Mouse (Mus musculus): Measurements from ENCODE around the gene Traf3ip3. TPM values are rescaled to one million over a fixed set of nuclear protein-coding genes. Genes with fewer than 3 reads are reported as not detected.

The Traf3ip3 gene
- total RNA-seq, 2 experiments from 2014 or later: 0.95 to 2.1 TPM

DNA sequence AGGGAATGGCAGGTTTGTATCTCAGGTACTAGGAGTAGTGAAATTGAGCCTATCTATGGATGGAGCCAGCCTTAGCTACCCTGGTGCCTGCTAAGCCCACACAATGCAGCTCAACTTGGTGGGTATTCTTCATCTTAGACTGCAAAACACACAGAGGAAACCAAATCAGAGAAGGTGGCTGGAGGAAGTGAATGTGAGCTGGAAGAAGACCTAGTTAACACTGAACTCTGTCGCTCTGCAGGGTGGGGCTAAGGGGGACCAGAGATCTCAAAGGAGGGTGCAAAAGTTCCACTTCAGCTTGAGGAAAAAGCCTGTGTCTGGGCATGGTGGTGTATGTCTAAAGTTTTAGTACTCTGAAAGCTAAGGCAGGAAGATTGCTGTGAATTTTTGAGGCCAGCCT lies 41.9 kb downstream of the Traf3ip3 start:
- no peak for DNase-seq

DNA sequence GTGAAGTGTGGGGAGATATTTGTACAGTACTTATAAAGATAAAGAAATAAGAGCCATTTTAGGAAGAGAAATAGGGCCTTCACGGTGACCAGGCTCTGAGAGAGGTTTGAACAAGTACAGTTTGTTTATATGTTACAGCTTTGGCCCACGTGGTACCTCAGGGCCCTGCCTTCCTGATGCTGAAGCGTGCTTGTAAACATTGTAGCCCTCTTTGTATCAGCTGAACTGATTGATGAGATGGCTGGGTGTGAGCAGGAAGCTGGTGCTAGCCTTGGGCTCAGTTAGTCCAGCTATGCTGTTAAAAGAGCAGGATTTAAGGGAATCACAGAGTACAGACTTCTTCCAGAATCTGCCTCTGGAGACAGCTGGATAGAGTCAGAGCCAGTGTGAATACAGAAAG lies 42.3 kb downstream of the Traf3ip3 start:
- no peak for DNase-seq

DNA sequence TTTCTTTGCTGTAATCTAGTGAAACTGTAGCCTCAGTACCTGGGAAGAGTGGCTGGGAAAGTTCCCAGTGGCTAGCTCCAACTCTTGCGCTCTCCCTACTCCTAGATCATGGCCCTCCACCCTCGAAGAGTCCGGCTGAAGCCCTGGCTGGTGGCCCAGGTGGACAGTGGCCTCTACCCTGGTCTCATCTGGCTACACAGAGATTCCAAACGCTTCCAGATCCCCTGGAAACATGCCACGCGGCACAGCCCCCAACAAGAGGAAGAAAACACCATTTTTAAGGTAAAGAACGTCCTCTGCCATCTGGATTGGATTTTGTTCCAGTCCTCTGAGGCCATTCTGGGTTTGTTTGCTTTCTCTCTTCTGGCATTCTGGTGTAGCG lies 44.4 kb downstream of the Traf3ip3 start:
- DNase-seq: no peak

DNA sequence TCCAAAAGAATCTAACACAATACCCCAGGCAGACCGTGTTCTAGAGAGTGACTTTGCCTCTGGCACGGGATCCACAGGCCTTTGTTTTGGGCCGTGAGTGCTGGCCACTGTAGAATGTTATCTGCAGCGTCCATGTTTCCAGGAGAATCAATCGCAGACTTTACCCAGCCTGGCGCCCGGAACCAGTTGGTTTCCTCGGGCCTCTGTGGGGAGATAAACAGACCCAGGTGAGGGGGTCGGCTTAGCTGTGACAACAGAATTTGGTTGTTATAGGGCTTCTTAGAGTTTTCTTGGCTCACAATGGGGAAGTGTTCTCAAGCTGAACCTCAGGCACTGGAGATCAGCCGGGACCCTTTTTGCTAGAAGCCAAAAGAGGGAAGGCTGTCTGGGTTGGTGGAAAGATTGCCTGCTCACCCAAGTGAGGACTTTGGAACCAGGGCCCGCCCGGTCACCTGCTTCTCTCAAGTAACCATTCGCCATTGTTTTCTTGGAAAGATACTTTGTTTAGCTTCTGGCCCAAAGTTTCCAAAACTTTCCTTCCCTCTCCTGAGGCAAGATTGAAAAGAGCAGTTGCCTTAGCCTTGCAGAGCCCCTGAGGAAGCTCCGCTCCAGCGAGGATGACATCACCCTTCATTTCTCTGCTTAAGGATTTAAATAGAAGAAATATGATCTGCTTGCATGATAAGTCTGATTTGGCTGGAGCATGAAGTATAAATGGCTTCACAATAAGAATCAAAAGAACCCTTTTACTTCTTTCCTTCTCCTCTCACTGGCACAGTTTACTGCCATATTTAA lies 45.0 kb downstream of the Traf3ip3 start:
- DNase-seq: no peak

DNA sequence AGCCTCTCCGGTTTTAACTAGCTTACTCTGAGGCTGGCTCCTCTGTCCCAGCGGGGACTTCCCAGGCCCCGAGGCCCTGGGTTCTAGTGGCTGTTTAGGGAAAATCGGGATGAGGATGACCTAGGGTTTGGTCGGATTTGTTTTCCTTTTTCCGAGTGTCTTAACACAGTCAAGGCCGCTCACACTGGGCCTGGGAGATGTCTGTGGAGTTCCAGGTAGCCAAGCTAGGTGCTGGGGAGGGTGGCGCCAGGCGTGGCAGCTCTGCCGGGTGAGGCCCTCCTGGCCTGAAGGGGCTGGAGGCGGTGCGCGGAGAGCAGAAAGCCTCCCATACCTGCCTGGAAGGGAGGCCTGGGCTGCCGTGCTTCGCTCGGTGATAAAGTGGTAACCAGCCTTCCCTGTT lies 47.9 kb downstream of the Traf3ip3 start:
- no peak for DNase-seq

DNA sequence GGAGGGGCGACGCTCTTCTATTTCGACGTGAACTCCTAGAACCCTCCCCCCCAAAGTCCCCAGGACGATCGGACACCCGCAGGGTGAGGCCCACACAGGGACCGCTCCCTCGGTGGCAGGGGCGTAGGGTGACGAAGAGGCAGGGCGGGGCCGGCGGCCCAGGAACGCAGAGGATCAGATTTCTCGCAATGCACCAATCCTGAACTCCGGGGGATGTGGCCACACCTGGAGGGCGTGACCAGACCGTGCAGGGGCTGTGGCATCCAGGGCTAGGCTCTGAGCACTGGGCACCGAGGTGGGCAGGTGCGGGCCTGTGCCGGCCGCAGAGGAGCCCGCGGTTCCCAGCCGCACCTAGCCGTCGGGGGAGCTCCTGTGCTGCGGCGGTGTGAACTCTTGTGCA lies 48.6 kb downstream of the Traf3ip3 start, which contains the start of gene Irf6:
Gene Irf6 (plus strand): TSS at position 240 of the 400 bp plus-strand sequence.
- DNase-seq: peak; percentile 81 to 83

DNA sequence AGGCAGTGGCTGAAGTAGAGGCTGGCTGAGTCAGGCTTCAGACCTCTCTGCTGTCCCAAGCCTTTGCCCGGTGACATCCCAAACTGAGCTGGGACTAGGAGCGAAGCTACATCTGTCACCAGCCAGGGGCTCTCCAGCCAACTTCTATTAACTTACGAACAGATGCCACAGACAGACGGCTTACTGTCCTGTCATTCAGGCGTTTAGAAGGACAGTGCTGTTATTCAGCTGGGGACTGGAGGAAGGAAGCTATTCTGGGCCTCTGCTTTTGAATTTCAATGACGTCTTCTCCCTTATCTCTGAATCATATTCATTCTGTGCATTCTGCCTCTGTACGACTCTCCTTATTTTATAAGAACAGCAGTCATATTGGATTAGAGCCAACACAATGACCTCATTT lies 50.4 kb downstream of the Traf3ip3 start:
- no peak for DNase-seq

DNA sequence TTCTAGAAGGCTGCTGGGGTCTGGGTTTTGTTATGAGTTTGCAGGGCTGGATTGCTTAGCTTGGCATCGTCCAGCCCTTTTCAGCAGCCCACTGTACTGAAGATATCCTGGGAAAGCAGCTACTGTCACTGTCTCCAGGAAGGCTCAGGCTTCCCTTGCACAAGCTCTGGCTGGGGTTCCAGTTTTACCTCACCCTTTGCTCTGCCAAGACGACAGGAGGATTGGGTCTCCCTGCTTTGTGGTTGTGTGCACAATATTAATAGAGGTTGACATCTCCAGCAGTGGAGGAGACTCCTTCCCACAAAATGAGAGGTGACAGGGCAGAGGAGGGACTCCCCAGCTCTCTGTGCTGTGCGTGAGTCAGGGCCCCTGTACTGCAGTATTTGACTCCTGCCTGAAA lies 52.3 kb downstream of the Traf3ip3 start:
- DNase-seq: no peak

DNA sequence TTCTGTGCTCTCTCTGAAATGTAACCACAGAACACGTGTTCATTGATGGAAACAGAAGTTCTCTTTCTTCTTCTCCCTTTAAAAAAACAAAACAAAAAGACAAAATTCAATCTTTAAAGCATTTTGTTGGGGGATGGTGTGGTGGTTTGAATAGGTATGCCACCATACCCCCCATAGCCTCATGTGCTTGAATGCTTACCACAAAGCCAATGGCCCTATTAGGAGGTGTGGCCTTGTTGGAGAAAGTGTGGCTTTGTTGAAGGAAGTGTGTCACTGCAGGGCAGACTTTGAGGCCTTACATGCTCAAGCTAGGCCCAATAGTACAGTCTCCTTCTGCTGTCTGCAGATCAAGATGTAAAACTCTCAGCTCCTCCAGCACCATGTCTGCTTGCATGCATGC lies 55.1 kb downstream of the Traf3ip3 start:
- no peak for DNase-seq

DNA sequence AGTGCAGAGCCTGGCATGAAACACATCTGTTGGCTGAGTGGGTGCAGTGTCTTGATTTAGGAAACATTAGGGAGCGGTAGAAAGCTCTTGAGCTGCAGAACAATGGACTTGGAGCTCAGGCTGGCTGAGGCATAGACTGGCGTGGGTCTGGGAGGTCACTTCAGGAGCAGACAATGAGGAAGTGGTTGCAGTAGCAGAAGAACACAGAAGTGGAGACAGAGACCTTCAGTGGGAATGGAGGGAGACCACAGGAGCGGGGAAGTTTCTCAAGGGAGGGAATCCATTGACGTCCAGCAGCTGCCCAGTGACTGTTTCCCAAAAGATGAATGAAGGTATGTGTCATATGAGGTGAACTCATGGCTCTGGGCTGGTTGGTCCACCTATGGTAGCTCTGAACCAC lies 56.4 kb downstream of the Traf3ip3 start:
- DNase-seq: no peak

DNA sequence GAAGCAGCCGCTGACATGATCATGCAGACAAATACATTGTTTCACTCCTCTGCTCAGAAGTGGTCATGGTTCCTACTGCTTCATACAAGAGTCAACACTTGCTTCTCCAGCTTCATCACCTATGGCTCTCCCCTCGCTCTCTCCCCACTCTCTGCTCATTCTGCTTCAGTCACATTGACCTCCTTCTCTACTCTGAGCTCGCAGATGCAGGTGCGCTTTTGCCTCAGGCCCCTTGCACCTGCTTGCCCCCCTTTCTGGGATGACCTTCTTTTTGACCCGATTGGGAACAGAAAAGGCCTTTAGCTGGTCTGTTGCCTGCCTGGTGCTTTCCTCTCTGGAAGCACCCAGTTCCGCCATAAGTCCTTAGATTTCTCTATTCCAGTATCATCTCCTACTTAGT lies 57.0 kb downstream of the Traf3ip3 start:
- no peak for DNase-seq

DNA sequence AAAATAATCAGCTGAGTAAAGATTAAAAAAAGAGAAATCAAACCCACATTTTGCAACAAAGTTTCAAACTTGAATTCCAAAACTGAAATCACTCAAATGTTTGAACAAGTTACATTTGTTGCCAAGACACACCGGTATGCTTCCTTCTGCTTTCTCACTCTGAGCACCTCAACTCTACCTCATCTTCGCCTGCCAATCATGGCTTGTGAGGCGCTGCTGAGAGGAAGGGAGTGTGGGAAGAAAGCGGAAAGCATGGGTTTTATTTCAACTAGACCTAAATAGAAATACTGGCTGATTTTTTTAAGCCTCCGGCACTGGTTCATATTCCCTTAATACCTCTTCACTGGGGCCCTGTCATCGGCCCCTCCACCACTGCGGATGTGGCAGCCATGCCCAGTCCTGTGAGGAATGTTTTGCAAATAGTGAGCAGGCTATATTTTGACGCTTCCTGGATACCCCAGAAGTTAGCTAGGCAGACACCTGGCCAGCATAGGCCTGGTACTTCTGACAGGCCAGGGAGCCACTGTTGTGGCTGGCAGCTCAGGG lies 58.9 kb downstream of the Traf3ip3 start:
- DNase-seq: no peak

DNA sequence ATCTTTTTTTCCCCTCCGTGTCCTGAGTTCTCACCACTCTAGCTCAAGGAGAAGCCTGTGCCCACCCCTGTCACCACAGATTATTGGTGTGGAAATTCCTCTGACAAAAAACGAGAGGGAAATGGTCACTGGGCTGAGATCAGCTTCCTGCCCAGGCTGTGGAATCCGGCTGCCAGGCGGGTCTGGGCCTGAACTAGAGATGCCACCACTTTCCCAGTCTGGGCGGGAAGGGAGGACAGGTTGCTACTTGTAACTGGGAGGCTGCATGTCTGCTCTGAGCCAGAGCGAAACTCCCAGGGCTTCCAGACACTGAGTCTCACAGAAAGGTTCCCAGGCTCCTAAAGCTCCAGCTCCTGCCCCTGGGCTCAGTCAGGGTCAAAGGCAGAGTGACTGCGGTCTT lies 60.4 kb downstream of the Traf3ip3 start:
- no peak for DNase-seq

DNA sequence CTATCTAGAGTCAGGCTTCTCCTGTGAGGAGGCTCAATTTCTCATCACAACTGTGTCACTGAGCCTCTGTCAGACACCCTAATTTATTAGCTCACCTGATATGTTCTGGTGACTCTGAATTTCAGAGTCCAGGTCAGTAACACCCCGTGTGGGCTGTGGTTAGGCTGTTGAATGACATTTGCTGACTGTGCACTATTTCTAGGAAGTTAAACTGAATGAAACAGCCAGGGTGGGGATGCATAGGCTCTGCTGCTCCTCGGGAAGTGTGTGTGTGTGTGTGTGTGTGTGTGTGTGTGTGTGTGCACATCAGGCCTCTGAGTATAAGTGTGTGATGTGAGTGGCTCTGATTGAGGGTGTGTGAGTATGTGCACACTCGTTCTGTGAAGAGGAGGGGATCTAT lies 62.8 kb downstream of the Traf3ip3 start:
- no peak for DNase-seq

DNA sequence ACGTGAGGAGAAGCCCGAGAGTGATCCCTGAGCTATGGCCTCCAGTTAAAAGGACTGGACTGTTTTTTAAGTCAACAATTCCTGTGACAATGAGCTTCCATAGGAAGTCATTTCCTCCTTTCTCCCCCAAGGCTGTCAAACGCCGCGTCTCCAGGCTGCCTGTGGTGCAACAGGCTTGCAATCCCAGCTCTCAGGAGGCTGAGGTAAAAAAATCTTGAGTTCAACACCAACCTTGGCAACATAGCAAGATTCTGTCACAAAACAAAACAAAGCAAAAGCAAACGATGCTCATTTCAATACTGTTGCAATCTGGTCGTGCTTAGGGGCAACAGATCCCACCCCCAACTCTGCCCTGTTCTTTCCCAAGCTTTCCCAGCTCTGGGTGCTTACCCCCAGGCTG lies 63.4 kb downstream of the Traf3ip3 start:
- DNase-seq: no peak

DNA sequence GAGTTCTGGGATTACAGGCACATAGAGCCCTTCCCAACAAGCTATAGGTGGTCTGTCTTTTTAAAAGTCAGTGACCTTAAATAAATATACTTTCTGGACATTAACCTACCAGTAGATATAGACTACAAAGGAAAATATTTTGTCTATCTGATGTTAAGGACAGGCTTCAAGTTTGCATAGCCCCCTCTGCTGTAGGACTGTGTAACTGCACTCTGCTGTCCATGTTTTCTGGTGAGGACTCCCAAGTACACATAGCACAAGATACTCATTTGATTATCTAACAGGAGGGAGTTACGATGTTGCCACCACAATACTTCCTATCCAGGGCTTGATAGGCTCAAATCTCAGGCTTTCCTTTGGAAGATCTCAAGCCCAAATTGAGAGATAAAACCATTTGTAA lies 67.8 kb downstream of the Traf3ip3 start:
- DNase-seq: no peak

DNA sequence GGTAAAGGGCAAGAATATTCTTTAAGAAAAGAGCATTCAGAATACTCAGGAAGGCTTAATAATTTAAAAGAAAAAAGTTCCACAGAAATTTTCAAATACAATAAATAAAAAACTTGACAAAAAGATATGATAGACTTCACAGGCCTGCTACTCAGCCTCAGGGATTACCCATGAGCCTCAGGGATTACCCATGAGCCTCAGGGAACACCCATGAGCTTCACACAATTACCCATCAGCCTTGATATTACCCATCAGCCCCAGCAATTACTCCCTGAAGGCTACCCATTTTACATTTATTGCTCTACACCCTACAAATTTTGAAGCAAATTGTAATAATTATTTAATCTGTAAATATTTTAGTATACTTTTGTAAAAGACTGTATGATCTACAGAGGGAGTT lies 69.1 kb downstream of the Traf3ip3 start:
- DNase-seq: no peak

DNA sequence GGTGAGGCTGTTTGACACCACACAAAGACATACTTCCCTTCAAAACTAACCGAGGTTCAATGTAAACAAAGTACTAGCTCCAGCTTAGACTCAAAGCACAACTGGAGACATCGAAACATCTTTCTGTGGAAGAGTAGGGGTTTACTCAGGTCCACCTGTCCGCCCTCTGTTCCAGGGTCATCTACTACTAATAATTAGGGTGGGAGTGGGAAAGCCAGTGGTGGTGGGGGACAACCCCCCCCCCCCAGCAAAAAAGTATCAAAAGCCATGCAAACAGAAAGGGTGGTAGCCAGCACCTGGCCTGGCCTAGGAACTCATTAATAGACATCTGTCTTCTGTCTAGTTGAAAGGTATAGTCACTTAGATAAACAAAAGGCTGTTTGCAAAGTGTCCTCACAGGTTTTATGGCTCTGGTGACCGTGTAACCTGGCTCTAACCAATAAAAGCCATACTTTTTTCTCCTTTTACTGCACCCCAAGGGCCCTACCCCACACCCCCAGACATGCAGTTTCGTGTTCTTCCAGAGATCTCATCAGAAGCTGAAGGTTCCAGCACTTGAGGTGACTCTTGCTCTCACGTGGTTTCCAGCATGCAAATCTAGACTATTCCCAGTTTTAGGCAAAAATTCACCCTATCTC lies 70.1 kb downstream of the Traf3ip3 start:
- no peak for DNase-seq

DNA sequence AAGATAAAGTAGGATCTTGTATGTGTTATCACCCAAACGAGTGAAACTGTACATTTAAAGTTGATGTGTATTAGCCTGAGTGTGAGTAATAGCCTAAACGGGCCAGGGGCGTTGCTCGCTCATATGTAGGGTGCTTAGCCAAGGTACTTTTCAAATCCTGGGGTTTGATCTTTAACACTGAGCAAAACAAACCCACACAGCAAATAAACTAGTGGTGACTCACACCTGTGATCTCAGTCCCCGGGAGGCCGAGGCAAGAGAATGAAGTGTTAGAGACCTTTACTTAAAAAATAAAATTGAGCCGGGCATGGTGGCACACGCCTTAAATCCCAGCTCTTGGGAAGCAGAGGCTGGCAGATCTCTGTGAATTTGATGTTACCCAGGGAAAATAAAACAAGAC lies 70.7 kb downstream of the Traf3ip3 start:
- peak; percentile 15 to 27 for DNase-seq

DNA sequence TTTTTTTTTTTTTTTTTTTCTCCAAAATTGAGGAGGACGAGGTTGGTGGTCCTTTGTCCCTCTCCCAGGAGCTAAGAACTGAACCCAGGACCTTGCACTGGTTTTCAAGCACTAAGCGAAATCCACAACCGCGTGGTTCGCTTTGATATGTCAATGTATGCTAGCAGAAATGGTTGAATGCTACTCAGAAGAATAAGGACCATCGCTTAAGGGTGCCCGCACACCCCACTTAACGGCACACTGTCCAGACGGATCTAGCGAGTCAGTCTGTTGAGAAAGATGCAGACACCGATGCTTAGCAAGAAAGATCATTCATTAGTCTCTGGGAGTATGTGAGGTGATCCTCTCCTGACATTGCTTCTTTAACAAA lies 71.1 kb downstream of the Traf3ip3 start:
- DNase-seq: peak in 1 of 2 experiments; percentile 8

DNA sequence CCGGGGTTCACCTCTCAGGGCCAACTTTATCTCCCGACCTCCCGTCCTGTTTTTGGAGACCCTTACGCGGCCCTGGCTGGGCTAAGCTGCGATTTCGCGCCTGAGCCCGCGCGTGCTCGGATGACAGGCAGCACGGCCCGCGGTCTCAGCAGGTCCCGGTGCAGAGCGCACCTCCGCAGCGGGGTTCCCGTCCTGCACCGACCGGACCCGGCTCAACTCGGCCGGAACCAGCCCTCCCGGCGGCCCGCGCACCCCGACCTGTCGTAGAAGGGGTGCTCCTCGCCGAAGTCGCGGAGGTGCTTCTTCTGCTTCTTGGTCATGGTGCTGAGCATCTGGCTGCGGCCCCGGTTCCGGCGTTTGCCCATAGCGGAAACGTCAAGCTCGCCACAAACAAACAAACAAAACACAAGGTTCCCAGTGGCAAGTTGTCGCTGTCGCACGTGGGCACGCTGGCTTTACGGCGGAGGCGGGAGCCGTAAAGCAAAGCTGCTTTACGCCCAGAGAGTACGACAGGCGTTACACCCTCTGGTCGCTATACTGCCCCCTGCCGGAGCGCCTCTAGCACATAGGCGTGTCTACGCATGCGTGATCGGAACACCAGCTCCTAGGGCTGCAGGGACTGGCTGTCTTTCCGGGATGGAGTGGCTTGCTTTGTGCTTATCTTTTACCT lies 71.6 kb downstream of the Traf3ip3 start, which contains the start of gene Diexf:
Gene Diexf (minus strand): TSS at position 487 of the 670 bp plus-strand sequence.
- peak; percentile 97 to 98 for DNase-seq

DNA sequence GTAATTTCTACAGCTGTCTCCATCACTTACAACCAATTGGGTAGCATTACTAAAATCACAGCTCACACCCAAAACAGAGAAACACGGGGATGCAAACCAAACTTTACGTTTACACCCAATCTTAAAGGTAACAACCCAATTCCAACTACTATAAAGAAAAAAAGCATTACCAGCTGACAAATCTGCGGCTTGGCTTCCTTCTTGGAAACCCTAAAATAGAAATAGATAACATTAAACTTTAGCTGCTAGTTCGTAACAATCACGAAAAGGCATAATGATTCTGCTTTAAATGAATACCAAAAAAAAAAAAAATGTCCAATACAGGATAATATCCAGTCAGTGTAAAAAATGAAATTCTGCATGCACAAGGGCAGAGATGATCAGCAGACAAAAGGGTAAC lies 72.2 kb downstream of the Traf3ip3 start:
- DNase-seq: no peak

DNA sequence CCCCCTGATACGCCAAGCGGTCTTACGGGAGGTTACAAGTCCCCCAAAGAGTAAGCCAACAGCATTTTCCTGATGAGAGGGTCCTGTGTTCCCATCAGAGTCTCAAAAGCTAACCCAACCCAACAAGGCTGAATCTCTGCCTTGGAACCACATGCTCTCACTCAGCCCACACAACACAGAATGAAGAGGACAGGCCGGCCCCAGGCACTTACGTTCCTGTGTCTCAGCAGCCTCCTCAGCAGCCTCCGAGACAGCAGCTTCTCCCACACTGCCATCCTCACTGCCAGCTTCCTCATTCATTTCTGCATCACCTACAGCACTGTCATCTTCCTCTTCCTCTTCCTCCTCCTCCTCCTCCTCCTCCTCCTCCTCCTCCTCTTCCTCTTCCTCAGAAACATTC lies 73.4 kb downstream of the Traf3ip3 start:
- DNase-seq: no peak
